Mouse (Mus musculus): ENCODE data around the gene Apbb1ip. TPM values are rescaled to one million over a fixed set of nuclear protein-coding genes. Genes with fewer than 3 reads are reported as not detected.

The Apbb1ip gene
- polyA plus RNA-seq, 1 experiment from 2014 or later = 4.5 TPM

DNA sequence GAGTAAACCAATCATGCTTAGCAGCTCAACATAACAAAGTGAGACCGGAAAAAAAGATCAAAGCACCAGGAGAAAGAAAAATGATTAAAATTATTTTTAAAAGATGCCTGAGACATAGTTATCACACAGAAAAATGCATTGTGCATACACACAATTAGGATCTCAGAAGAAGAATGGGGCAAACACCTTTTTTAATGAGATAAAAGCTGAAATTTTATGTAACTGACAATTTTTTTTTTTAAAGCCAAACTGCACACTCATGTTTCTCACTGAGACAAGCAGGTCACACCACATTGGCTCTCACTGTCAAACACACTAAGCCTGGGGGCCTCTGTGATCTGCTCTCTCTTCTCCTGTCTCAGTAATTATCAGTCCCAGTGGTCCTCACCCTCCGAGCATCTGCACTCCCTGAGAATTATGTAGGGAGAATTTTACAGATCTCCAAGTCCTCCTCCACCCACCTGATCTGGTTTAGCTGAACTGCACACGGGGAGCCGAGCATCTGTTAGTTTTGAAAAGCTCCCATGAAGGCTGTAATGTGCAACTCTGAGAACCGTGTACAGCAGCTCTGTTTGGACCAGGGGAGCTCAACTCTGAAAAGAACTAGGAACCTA is 9.0 kb upstream of the Apbb1ip start:
- H3K36me3 ChIP-seq (ENCODE audit: control insufficient read depth, insufficient read depth) = no peaks in the 10 kb centered on the region
- no peak overlapping the region for H3K27ac ChIP-seq (ENCODE audit: low read length)
- H3K9ac ChIP-seq (ENCODE audit: low read length) = no peak overlapping the region
- no peak for ATAC-seq (replicated peaks; ENCODE audit: extremely low read depth, insufficient read depth, low FRiP score)
- H3K4me2 ChIP-seq (ENCODE audit: low read depth, low read length) = no peak overlapping the region
- H3K4me1 ChIP-seq (ENCODE audit: control insufficient read depth, insufficient read depth, low read length) = no peaks in the 10 kb centered on the region
- no peaks in the 10 kb centered on the region for H3K27me3 ChIP-seq (ENCODE audit: control insufficient read depth, insufficient read depth, low read length)
- WGBS = 67% methylated on average over 5 of the region's 5 CpGs
- H3K4me3 ChIP-seq (ENCODE audit: low read length) = no peak overlapping the region
- H3K9me3 ChIP-seq (replicated peaks; ENCODE audit: control insufficient read depth, low read length) = no peaks in the 10 kb centered on the region

GRCm38 (mm10) chr2:22771311-22771710 is 2.6 kb upstream of the Apbb1ip start:
- Histone ChIP-seq H3K9ac (ENCODE audit: low read length) (no peak overlapping the region), H3K27me3 (ENCODE audit: control insufficient read depth, insufficient read depth, low read length) (no peaks in the 10 kb centered on the region), H3K9me3 (replicated peaks; ENCODE audit: control insufficient read depth, low read length) (no peaks in the 10 kb centered on the region), H3K4me1 (ENCODE audit: control insufficient read depth, insufficient read depth, low read length) (peaks cover 4% of the 10 kb centered on the region), H3K27ac (ENCODE audit: low read length) (no peak overlapping the region), H3K36me3 (ENCODE audit: control insufficient read depth, insufficient read depth) (no peaks in the 10 kb centered on the region), H3K4me2 (ENCODE audit: low read depth, low read length) (no peak overlapping the region), H3K4me3 (ENCODE audit: low read length) (no peak overlapping the region)
- no peak for ATAC-seq (replicated peaks; ENCODE audit: extremely low read depth, insufficient read depth, low FRiP score)

GRCm38 (mm10) chr2:22774181-22774751 is 372 bp downstream of the Apbb1ip start:
- H3K27me3 ChIP-seq (ENCODE audit: control insufficient read depth, insufficient read depth, low read length) = no peaks in the 10 kb centered on the region
- H3K36me3 ChIP-seq (ENCODE audit: control insufficient read depth, insufficient read depth) = no peaks in the 10 kb centered on the region
- peak overlapping the region; percentile 67 for H3K9ac ChIP-seq (ENCODE audit: low read length)
- peaks cover 4% of the 10 kb centered on the region for H3K4me1 ChIP-seq (ENCODE audit: control insufficient read depth, insufficient read depth, low read length)
- no peaks in the 10 kb centered on the region for H3K9me3 ChIP-seq (replicated peaks; ENCODE audit: control insufficient read depth, low read length)
- ATAC-seq (replicated peaks; ENCODE audit: extremely low read depth, insufficient read depth, low FRiP score) = peak; percentile 74
- peak overlapping the region; percentile 55 for H3K4me3 ChIP-seq (ENCODE audit: low read length)
- H3K4me2 ChIP-seq (ENCODE audit: low read depth, low read length) = peak overlapping the region; percentile 83
- under 1% methylated on average over 28 of the region's 28 CpGs for WGBS
- peak overlapping the region; percentile 82 for H3K27ac ChIP-seq (ENCODE audit: low read length)

- 37% methylated on average over 8 of the region's 8 CpGs for WGBS
- peak overlapping the region; percentile 55 for H3K4me3 ChIP-seq (ENCODE audit: low read length)
- no peaks in the 10 kb centered on the region for H3K27me3 ChIP-seq (ENCODE audit: control insufficient read depth, insufficient read depth, low read length)
- H3K9me3 ChIP-seq (replicated peaks; ENCODE audit: control insufficient read depth, low read length) = no peaks in the 10 kb centered on the region
- no peak for ATAC-seq (replicated peaks; ENCODE audit: extremely low read depth, insufficient read depth, low FRiP score)
- peak overlapping the region; percentile 43; the same call in 1 of the 2 replicates for H3K9ac ChIP-seq (ENCODE audit: low read length)
- H3K4me1 ChIP-seq (ENCODE audit: control insufficient read depth, insufficient read depth, low read length) = peaks cover 4% of the 10 kb centered on the region
- peak overlapping the region; percentile 18; the same call in 1 of the 2 replicates for H3K27ac ChIP-seq (ENCODE audit: low read length)
- no peaks in the 10 kb centered on the region for H3K36me3 ChIP-seq (ENCODE audit: control insufficient read depth, insufficient read depth)
- peak overlapping the region; percentile 83 for H3K4me2 ChIP-seq (ENCODE audit: low read depth, low read length)
Measured at GRCm38 (mm10) chr2:22775213-22775612, 1.3 kb downstream of the Apbb1ip start.

- H3K9ac ChIP-seq (ENCODE audit: low read length) = no peak overlapping the region
- 59% methylated on average over 3 of the region's 3 CpGs for WGBS
- H3K4me1 ChIP-seq (ENCODE audit: control insufficient read depth, insufficient read depth, low read length) = peaks cover 4% of the 10 kb centered on the region
- no peaks in the 10 kb centered on the region for H3K9me3 ChIP-seq (replicated peaks; ENCODE audit: control insufficient read depth, low read length)
- no peak overlapping the region; the same call in 1 of the 2 replicates for H3K4me3 ChIP-seq (ENCODE audit: low read length)
- no peak overlapping the region for H3K27ac ChIP-seq (ENCODE audit: low read length)
- H3K4me2 ChIP-seq (ENCODE audit: low read depth, low read length) = no peak overlapping the region
- H3K36me3 ChIP-seq (ENCODE audit: control insufficient read depth, insufficient read depth) = no peaks in the 10 kb centered on the region
- no peak for ATAC-seq (replicated peaks; ENCODE audit: extremely low read depth, insufficient read depth, low FRiP score)
- H3K27me3 ChIP-seq (ENCODE audit: control insufficient read depth, insufficient read depth, low read length) = no peaks in the 10 kb centered on the region
Measured at GRCm38 (mm10) chr2:22775681-22776080, 1.8 kb downstream of the Apbb1ip start.

GRCm38 (mm10) chr2:22776568-22777230 is 2.8 kb downstream of the Apbb1ip start:
- H3K27ac ChIP-seq (ENCODE audit: low read length) = no peak overlapping the region
- ATAC-seq (replicated peaks; ENCODE audit: extremely low read depth, insufficient read depth, low FRiP score) = no peak
- no peaks in the 10 kb centered on the region for H3K27me3 ChIP-seq (ENCODE audit: control insufficient read depth, insufficient read depth, low read length)
- 66% methylated on average over 2 of the region's 2 CpGs for WGBS
- no peaks in the 10 kb centered on the region for H3K36me3 ChIP-seq (ENCODE audit: control insufficient read depth, insufficient read depth)
- H3K9me3 ChIP-seq (replicated peaks; ENCODE audit: control insufficient read depth, low read length) = no peaks in the 10 kb centered on the region
- no peak overlapping the region for H3K4me2 ChIP-seq (ENCODE audit: low read depth, low read length)
- peaks cover 4% of the 10 kb centered on the region for H3K4me1 ChIP-seq (ENCODE audit: control insufficient read depth, insufficient read depth, low read length)
- H3K9ac ChIP-seq (ENCODE audit: low read length) = no peak overlapping the region
- H3K4me3 ChIP-seq (ENCODE audit: low read length) = no peak overlapping the region

DNA sequence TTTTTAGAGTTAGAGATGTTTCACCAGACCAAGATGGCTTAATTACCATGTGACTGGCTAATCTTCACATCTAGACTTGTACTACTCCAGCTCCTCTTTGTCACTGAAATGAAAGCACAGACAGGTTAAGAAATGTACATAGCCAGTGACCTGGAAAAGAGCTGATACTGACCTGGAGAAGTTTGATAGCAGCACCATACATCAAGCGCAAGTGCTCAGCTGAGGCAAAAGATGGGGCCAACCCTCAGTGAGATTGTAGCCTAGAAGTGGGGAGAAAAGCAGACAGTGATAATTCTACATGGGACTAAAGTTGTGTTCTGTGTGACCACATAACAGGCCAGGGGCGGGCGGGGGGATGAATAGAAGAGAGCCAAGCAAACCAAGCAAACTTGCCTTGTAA is 3.9 kb downstream of the Apbb1ip start:
- H3K4me3 ChIP-seq (ENCODE audit: low read length) = no peak overlapping the region
- no peak overlapping the region for H3K4me2 ChIP-seq (ENCODE audit: low read depth, low read length)
- H3K9me3 ChIP-seq (replicated peaks; ENCODE audit: control insufficient read depth, low read length) = no peaks in the 10 kb centered on the region
- WGBS = 90% methylated on average over 3 of the region's 3 CpGs
- H3K4me1 ChIP-seq (ENCODE audit: control insufficient read depth, insufficient read depth, low read length) = peaks cover 4% of the 10 kb centered on the region
- no peak for ATAC-seq (replicated peaks; ENCODE audit: extremely low read depth, insufficient read depth, low FRiP score)
- no peaks in the 10 kb centered on the region for H3K36me3 ChIP-seq (ENCODE audit: control insufficient read depth, insufficient read depth)
- no peak overlapping the region for H3K9ac ChIP-seq (ENCODE audit: low read length)
- H3K27me3 ChIP-seq (ENCODE audit: control insufficient read depth, insufficient read depth, low read length) = no peaks in the 10 kb centered on the region
- H3K27ac ChIP-seq (ENCODE audit: low read length) = no peak overlapping the region

- WGBS = 73% methylated on average over 1 of the region's 1 CpGs
- no peak for ATAC-seq (replicated peaks; ENCODE audit: extremely low read depth, insufficient read depth, low FRiP score)
Measured at GRCm38 (mm10) chr2:22780884-22781283, 7.0 kb downstream of the Apbb1ip start.

GRCm38 (mm10) chr2:22781387-22782009 is 7.6 kb downstream of the Apbb1ip start:
- H3K9me3 ChIP-seq (replicated peaks; ENCODE audit: control insufficient read depth, low read length) = no peaks in the 10 kb centered on the region
- no peak overlapping the region for H3K4me3 ChIP-seq (ENCODE audit: low read length)
- no peak overlapping the region for H3K4me2 ChIP-seq (ENCODE audit: low read depth, low read length)
- WGBS = 35% methylated on average over 4 of the region's 4 CpGs
- H3K36me3 ChIP-seq (ENCODE audit: control insufficient read depth, insufficient read depth) = no peaks in the 10 kb centered on the region
- H3K4me1 ChIP-seq (ENCODE audit: control insufficient read depth, insufficient read depth, low read length) = no peaks in the 10 kb centered on the region
- H3K27ac ChIP-seq (ENCODE audit: low read length) = no peak overlapping the region
- ATAC-seq (replicated peaks; ENCODE audit: extremely low read depth, insufficient read depth, low FRiP score) = no peak
- no peaks in the 10 kb centered on the region for H3K27me3 ChIP-seq (ENCODE audit: control insufficient read depth, insufficient read depth, low read length)
- no peak overlapping the region for H3K9ac ChIP-seq (ENCODE audit: low read length)

More at GRCm38 (mm10) chr2:22780884-22781283, 7.0 kb downstream of the Apbb1ip start:
- no peak overlapping the region for H3K27ac ChIP-seq (ENCODE audit: low read length)
- no peak overlapping the region for H3K9ac ChIP-seq (ENCODE audit: low read length)
- no peaks in the 10 kb centered on the region for H3K9me3 ChIP-seq (replicated peaks; ENCODE audit: control insufficient read depth, low read length)
- no peak overlapping the region for H3K4me2 ChIP-seq (ENCODE audit: low read depth, low read length)
- no peak overlapping the region for H3K4me3 ChIP-seq (ENCODE audit: low read length)
- no peaks in the 10 kb centered on the region for H3K36me3 ChIP-seq (ENCODE audit: control insufficient read depth, insufficient read depth)
- no peaks in the 10 kb centered on the region for H3K27me3 ChIP-seq (ENCODE audit: control insufficient read depth, insufficient read depth, low read length)
- H3K4me1 ChIP-seq (ENCODE audit: control insufficient read depth, insufficient read depth, low read length) = no peaks in the 10 kb centered on the region

Data from heart, embryonic 16.5 days (tissue).